Mouse (Mus musculus) CD8-positive naive resting alpha-beta T cell, adult 2 months (primary cell): ENCODE data around the gene Tbca.

Experiments used
- DNase-seq, 2 experiments: peaks; one replicate each; pipeline ENCODE4 v3.0.0; 2022; ENCODE audit warnings: low read depth in 2 of 2, low spot score in 2 of 2

Gene Tbca

DNA sequence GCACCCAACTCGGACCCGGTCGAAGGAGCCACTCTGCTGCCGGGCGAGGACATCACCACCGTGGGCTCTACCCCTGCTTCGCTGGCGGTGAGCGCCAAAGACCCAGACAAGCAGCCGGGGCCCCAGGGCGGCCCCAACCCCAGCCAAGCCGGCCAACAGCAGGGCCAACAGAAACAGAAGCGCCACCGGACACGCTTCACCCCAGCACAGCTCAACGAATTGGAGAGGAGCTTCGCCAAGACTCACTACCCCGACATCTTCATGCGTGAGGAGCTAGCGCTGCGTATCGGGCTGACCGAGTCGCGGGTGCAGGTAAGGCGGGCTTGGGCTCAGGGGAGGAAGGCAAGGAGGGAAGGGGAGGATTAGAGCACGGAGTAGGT, 88.5 kb downstream of the Tbca start:
- no peak for DNase-seq

DNA sequence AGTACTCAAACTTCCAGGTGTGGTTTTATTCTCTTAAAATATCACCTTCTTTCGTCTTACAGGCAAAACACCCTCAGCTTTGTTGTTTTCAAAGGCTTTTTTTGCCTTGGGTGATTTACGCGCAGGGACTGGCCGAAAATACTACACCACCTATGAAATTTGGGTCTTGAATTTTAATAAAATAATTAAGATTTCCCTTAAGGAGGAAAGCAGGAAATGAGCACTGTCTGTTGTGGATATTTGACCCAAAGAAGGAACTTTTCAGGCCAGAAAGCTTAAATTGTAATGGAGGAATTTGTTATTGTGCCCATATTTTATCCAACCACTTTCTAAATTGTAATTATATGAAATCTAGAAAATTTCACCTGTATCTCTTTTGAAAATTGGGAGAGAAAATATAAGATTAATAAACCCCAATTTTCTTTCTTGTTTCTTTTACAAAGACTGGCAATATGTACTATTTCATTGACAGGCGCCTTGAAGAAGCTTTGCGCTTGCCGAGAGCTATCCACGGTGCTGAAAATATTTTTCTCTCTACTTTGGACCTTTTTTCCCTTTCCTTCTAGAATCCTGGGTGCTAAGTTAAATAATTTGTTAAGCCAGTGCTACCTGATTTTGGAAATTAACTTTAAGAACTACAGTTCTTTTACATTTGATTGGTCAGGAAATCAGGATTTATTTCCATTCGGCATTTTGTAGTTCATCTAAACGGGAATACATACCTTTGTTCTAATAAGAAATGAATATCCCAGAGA, 89.5 kb downstream of the Tbca start:
- no peak for DNase-seq

DNA sequence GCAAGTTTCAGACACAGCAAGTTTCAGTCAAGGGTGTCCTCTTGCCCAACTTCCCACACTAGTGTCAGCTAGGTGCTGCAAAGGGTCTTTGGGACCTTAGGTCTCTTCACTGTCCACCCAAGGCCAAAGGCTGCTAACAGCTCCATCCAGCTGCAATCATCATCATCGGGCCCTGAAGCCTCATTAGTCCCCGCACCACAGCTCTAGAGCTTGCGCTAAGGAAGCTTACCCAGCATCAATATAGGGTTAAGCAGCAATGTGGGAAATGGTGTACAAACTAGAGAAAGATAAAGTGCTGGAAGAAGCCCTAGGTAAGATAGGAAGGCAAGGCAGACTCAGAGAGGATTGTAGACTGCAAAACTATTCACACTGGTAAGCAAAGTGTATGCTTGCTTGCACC, 92.5 kb downstream of the Tbca start:
- DNase-seq = no peak

DNA sequence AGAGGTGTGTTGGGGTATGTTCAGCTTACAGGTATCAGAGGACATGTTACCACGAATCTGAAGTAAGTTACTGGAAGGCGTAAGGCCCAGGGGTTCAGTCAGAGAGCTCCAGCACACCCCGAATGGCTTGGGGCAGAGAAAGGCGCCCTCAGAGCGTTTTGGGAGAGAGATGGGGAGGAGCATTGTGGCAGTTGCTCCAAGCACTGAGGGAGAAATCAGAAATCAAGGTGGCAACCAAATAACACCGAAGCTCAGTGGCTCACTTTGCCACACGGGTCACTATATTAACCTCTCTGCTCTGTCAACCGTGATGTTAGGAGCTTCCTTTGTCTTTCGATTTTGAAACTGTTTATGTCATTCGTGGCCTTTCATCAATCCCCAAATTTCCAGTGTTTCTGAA, 93.5 kb downstream of the Tbca start:
- DNase-seq = no peak

DNA sequence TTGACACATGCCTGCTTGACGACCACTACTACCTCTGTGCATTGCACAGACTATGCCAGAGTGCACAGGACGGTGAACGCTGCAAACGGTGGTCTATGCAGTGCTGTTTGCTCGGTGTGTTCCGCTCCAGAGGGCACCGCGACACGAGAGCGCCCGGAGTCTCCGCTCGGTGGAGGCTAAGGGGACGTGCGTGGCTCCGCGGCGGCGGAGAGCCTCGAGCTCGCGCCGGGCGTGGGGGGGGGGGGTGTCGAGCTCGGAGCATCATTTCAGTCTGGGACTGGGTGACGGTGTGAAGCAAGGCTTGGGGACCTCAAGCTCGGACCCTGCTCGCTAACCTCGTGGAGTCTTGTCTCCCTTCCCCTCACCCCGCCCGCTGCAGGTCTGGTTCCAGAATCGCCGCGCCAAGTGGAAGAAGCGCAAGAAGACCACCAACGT, 94.0 kb downstream of the Tbca start:
- no peak for DNase-seq

DNA sequence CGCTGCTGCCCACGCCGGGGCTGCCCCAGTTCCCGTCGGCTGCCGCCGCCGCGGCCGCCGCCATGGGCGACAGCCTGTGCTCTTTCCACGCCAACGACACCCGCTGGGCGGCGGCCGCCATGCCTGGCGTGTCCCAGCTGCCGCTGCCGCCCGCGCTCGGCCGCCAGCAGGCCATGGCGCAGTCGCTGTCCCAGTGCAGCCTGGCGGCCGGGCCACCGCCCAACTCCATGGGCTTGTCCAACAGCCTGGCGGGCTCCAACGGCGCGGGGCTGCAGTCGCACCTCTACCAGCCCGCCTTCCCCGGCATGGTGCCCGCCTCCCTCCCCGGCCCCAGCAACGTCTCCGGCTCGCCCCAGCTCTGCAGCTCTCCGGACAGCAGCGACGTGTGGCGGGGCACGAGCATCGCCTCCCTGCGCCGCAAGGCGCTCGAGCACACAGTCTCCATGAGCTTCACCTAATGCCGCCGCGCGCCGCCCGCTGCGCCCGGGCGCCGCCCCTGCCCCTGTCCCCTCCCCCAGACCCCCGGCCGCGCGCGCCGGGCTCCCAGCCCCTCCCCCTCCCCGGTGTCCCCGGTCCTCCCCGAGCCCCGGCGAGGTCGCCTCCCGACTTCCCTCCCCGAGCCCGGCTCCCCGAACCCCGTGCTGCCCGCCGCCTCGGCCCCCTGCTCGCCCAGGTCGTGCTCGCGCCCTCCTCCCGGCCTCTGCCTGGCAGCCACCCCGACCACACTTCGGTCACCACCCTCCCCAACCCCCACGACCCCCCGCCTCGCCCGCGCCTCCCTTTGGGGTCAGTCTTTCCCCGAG, 94.7 kb downstream of the Tbca start:
- DNase-seq = no peak

DNA sequence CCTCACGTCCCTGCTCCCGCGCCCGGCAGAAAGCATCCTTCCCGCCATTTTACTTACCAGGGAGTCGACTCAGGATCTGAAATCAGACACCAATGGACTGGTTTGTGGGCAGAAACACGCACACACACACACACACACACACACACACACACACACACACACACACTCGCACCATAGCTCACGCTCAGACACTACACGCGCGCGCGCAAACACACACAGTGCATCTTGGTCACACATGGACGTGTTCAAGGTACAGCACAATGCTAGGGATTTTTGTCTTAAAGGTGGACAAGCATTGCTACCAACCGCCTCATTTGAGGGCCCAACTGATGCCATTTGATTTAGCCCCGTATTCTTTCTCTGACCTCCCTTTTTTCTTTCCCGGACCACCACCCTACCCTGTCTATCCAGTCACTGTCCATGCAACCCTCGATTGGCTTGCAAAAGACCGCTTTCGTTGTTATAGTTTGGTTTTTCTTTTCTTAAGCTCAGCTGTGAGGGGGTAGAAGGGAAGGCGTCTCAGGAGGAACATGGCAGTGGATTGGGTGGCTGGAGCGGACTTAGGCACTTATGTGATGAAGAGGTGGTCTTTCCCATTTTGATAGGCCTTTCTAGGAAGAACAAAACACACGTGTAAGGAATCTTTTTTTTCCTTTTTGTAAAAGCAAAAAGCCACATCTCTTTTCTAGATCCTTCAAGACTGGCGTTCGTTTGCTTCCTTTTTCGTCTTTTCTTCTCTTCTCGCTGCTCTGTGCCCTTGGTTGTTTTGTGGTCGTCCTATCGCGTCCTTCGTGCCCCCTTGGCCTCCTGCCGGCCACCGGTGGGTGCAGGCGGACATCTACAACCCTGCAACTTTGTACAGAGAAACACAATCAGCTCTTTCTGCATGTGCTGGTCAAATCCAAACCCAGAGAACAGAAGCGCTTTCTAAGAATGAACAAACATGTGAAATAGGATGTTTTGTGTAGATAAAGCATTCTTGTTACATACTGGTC, 95.6 kb downstream of the Tbca start:
- no peak for DNase-seq

DNA sequence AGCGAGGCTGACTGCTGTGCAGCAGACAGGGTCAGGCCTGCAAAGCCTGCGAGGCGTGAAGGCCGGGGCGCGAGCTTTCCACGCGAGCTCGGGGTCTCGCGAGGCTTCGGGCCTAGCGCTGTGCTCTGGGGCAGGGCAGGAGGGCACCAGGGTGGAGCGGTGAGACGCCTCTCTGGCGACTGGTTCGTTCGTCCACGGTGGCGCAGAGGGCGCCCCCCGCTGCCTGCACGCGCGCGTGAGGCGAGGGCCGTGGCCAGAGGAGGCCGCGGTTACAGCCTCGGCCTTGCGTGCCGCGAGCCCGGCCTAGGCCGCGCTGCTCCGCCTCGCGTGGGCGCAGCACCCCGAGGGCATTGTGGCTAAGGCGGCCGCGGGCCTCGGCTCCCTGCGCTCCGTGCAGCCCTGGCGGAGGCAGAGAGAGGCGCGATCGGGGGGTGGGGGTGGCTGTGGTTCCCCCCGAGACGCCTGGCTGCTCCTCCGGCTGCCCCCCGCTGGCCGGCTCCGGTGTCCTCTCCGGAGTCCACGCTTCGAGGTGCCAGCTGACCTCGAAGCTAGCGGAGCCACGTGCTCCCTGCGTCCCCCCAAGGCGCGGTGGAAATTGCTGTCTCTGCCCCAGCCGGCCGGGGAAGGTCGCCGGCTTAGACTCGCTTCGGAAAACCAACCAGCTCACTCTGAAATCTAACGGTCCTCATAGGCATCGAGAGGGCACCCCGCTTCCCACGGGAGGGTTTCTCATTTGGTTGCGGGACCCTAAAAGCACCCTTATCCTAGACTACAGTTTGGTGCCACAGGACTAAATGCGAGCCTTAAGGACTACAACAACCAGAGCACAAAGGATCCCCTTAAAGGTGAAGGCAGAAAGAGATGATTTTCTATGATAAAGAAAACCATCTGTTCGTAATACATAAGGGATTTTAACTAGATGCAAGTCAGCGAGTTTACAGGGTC, 96.9 kb downstream of the Tbca start:
- no peak for DNase-seq
